Mouse (Mus musculus) kidney, adult 2 months (tissue): Measurements from ENCODE around the gene Tnfrsf1a.

Experiments used
- CTCF ChIP-seq: fragments of 200-500 bp; conservative IDR thresholded peaks from 2 replicates; pipeline ENCODE4 v1.5.1; 2011; ENCODE audit warnings: low read depth, mild to moderate bottlenecking, control low read depth, low read length, moderate library complexity, mixed read lengths; ENCODE audit not compliant: insufficient read depth, insufficient read length
- POLR2A ChIP-seq: fragments of 200-500 bp; IDR thresholded peaks from one replicate; pipeline ENCODE4 v1.6.1; 2011; ENCODE audit warnings: low read depth, low read length, control low read depth

- TF ChIP-seq POLR2A (no peak), CTCF (no peak)
These were observed 36.4 kb upstream of the Tnfrsf1a start for GRCm38 (mm10) chr6:125312581-125313355.
